Mouse (Mus musculus): ENCODE data around the gene Atp6v0a1.

Gene Atp6v0a1

DNA sequence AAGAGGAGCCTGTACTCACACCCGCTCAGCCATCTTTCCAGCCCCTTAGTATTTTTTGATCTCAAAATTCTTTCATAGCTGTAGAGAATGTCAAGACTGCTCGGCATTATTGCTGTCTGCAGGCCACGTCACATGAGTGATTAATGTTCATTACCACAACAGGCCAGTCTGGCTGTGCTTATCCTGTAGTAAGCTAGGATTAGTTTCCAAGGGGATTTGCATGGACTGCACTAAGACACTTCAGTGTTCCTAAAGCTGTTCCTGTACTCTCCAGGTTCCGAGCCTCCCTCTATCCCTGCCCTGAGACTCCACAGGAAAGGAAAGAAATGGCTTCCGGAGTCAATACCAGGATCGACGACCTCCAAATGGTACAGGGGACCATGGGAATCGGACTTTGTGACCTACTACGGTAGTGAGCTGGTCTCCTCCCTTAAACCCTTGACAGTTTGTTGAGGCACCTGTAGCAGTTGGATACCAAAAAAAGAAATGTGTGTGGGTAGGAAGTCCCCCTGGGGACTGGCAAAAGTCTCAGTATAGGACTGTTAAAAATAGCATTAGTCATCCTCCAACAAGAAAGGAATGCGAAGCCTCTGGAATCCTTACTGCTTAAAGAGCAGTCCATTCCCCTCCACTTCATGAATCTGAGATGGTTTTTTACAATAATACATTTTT lies 21.0 kb downstream of the Atp6v0a1 start:
- DNase-seq: no peak

DNA sequence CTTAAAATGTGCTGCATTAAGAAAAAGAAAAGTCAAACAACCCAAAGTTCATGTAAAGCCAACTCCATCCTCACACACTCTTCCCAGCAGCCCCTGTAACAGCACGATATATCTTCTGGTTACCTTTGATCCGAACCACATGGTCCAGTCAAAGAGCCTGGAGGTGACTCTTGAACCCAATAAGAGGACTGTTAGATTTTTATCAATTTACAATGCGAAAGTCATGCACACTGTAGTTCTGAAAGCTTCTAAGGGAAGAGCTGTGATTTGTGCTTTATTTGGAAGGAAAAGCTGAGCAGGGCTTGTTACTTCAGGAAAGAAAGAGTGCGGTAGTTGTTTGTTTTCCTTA lies 21.5 kb downstream of the Atp6v0a1 start:
- DNase-seq: no peak

DNA sequence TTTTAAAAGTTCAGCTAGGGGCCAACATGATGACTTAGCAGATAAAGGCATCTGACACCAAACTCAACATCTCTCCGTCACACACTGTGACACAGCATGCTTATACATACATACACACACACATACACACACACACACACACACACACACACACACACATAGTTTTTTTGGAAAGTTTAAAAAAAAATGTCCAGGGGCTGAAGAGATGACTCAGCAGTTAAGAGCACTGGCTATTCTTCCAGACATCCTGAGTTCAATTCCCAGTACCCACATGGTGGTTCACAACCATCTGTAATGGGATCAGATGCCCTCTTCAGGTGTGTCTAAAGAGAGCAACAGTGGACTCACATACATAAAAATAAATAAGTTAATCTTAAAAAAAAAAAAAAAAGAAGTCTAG lies 22.2 kb downstream of the Atp6v0a1 start:
- no peak for DNase-seq

DNA sequence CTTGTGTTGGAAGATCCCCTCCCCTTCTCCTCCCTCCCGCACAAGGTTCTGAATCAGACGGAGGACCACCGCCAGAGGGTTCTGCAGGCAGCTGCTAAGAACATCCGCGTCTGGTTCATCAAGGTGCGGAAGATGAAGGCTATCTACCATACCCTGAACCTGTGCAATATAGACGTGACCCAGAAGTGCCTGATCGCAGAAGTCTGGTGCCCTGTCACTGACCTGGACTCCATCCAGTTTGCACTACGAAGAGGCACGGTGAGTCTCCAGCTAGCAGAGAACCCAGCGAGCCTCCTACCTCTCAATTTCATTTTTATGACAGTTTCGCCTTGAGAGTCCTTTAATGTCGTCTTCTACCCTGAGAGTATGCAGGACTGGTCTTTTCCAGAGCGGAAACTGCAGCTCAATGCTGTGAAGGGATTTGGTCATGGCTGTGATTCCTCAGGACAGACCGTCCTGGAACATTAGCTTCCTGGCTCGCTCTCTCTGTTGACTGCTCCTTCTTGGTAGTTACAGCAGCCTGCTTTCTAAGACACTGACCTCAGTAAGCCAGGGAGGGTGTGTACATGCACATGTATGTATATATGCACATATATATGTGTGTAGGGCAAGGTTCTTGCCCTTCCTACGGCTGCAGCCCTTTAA lies 24.7 kb downstream of the Atp6v0a1 start:
- DNase-seq: no peak

DNA sequence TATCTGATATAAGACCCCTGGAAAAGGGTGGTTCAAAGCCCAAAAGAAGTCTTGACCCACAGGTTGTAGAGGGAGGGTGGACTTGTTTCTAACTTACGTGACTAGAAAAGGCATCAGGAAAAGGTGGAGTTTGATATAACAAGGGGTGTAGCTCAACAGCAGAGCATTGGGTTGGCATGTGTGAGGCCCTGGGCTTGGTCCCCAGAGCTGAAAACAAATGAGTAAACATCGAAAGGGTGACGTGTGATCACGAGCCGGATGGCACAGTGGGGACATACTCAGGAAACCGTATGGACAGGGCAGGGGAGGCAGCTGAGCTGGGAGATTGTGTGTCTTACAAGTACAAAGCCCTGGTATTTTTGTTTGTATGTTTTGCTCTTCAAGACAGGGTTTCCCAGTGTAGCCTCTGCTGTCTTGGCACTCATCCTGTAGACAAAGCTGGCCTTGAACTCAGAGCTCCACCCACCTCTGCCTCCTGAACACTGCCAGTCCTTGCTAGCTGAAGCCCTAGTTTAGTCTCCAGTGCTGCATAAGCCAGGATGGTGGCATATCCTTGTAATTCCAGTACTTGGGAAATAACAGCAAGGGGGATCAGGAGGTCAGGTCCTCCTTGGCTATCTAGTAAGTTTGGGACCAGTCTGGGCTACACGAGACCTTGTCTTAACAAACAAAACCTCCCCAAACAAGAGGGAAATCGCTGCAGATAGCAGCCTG lies 25.5 kb downstream of the Atp6v0a1 start:
- no peak for DNase-seq

GRCm38 (mm10) chr11:101035328-101035695 lies 26.1 kb downstream of the Atp6v0a1 start:
- no peak for DNase-seq

GRCm38 (mm10) chr11:101037795-101038194 lies 28.5 kb downstream of the Atp6v0a1 start:
- DNase-seq: no peak

DNA sequence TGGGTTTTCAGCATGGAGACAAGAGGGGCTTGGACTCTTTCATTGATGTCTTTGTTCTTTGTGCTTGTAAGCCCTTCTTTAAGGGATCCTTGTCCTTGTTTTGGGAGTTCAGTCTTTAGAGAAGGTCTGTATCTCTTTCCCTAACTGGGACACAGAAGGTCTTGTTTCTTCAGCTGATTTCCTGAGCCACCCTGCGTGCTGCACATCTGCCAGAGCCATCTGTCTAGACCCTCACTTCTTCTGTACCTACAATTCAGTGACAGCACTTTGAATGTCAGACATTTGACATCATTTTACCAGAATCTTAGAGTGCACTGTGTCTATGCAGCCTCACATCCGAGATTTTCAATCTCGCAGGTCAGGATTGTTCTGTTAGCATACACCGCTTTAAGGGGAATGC lies 36.6 kb downstream of the Atp6v0a1 start:
- DNase-seq: no peak

GRCm38 (mm10) chr11:101046440-101046839 lies 37.2 kb downstream of the Atp6v0a1 start:
- DNase-seq: no peak

GRCm38 (mm10) chr11:101047502-101047901 lies 38.2 kb downstream of the Atp6v0a1 start:
- DNase-seq: no peak

DNA sequence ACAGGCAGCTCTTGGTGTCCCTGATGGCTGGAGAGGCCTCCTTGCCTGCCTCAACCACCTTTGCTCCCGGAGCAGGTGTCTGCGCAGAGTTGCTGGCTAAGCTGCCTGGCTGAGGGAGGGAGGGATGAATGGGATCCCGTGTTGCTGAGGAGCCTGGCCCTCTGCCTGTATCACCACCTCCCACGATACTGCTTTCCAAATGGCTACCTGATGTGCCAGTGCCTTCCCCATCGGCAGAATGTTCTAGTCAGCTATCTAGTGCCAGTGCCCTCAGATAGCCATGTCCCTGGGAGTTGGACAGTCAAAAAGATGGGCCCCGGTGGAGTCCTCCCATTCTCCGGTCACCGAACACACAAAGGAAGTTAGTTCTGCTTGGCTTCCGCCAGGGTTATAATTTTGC lies 41.1 kb downstream of the Atp6v0a1 start:
- no peak for DNase-seq

DNA sequence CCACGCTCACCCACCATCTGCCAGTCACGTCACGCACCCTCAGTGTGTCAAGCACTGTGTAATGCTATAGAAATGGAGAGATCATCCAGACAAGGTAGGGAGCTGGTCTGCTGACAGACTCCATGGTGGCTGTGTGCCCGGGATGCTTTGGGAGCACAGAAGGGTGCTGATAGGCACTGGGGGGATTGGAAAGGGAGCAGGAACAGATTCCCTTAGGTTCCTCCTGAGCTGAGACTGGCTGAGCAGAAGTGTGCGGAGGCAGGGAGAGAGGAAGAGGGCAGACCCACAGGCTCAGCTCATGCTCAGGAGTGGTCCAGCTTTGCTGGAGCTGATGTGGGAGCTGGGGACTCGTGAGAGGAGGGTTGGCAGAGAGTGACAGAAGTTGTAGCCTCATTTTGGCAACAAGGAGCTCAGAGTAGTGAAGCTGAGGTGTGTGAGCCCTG lies 41.8 kb downstream of the Atp6v0a1 start:
- no peak for DNase-seq

DNA sequence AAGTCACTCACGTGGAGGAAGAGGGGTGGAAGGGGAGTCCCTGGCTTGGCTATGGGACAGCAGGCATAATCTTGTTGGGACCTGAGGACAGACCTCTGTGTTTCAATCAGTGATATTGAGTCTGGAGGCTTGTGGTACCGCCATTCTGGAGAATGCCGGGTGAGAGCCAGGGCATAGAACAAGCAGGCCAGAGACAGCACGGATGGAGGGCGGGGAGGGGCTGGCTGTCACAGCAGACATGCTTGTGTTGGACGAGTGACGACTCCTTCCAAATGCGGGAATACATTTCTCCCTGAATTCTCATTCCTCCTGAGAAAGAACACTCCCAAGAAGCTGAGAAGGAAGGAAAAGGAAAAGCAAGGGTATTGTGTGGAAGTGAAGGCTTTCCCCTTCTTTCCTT lies 42.4 kb downstream of the Atp6v0a1 start:
- no peak for DNase-seq

DNA sequence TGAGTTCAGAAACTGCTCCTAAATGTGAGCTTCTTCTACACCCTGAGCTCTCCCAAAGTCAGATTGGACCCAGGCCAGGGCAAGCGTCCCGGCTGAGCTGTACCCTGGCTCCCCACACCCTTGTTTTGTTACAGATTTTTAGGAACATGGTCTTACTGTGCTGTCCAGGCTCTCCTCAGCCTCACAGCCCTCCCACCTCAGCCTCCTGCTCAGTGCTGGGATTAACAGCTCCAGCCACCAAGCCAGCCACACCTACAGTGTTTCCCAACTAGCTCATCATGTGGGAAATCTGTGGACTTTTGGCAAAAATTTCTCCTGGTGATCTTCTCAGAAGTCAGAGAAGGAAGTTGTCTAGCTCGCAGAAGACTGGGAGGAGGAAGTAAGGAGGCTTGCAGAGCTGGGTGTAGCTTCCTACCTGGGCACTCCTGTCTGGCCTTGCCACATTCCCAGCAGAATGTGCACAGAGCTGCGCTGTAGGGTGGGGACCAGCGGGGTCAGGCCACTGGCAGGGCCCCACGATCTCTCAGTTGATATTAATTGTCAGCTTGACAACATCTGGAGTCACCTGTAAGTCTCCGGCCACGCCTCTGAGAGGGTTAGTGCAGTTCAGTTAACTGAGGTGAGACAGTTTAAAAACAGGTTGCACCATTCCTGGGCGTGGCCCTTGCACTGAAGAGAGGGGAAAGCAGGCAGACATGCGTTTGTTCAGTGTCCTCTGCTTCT lies 43.7 kb downstream of the Atp6v0a1 start:
- no peak for DNase-seq

DNA sequence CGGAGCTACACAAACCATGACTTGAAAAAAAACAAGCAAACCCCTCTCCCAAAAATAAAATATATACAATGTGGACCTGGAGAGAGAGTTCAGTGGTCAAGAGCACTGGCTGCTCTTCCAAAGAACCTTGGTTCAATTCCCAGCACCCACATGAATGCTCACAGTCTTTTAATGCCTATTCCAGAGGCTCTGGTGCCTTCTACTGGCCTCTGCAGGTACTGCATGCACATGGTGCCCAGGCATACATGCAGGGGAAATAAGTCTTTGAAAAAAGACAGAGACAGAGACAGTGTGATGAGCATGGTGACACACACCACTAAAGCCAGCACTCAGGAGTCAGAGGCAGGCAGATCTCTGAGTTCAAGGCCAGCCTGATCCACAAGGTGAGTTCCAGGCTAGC lies 44.7 kb downstream of the Atp6v0a1 start:
- DNase-seq: no peak

GRCm38 (mm10) chr11:101055418-101055817 lies 46.2 kb downstream of the Atp6v0a1 start:
- no peak for DNase-seq

- DNase-seq: peak; percentile 13
Observed at GRCm38 (mm10) chr11:101056885-101057284, 47.6 kb downstream of the Atp6v0a1 start.

- DNase-seq: peak; percentile 85
Observed at GRCm38 (mm10) chr11:101057860-101058259, 48.6 kb downstream of the Atp6v0a1 start.

DNA sequence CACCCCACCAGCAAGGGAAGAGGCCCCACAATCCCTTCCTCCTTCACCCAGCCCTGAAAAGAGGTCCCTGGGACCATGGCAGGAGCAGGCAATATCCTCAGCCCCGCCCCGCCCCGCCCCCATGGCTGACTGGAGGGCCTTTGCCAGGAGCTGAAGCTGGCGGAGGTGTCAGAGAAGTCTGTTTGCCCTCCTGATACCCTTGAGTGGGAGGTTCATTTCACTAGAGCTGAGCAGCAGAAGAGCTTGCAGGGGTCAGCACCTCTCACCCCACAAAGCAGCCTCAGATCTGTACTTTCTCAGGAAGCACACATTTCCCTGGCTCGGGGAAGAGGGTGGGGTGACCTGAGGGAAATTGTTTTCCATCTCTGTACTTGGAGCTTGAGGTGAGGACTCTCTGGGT lies 49.5 kb downstream of the Atp6v0a1 start:
- DNase-seq: peak; percentile 22

GRCm38 (mm10) chr11:101059473-101059872 lies 50.2 kb downstream of the Atp6v0a1 start:
- DNase-seq: no peak

GRCm38 (mm10) chr11:101060126-101060525 lies 50.9 kb downstream of the Atp6v0a1 start:
- DNase-seq: peak; percentile 53

DNA sequence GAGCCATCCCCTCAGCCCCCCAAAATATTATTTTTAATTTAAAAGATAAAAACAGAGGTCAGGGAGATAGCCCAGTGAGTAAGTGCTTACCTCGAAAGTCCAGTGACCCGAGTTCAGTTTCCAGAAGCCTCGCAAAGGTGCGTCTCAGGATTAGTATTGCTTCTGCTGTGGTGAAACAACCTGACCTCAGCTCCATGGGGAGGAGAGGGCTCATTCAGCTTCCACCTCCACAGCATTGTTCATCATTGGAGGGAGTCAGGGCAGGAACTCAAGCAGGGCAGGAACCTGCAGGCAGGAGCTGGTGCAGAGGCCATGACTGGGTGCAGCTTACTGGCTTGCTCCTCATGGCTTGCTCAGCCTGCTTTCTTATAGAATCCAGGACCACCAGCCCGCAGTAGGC lies 51.8 kb downstream of the Atp6v0a1 start:
- no peak for DNase-seq

DNA sequence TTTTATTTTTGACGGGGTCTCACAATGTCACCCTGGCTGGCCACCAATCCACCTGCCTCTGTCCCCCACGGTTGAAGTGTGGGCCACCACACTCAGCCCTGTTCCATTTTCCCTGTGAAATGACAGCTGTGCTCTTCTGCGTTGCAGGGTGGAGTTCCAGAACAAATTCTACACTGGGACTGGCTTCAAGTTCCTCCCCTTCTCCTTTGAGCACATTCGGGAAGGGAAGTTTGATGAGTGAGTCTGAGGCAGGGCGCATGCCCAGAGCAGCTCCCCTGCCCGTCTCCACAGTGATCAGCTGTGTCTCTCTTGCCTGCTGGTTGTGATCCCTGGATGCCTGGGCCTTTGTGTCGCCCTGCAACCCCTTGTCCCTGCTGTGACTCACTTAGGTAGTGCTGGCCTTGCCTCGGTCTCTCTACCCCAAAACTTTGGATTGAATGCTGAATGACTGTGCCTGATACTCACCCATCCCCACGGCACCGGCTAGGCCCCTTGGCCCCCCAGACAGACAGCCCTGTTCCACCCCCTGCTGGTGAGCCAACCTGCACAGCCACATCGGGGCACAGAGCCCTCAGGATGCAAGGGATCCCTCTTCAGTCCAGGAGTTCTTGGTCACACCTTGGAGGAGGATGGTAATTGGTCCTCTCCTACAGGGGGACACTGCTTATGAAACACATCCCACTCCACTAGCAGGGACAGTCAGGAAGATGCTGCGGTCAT lies 53.1 kb downstream of the Atp6v0a1 start:
- DNase-seq: peak; percentile 35

All from kidney, adult 9 months (tissue).